Mouse (Mus musculus) lung, postnatal 0 days (tissue): Measurements from ENCODE around the gene Slc26a6.

Source experiments
- CTCF ChIP-seq: IDR thresholded peaks from 2 replicates; pipeline ENCODE4 v1.5.1; 2016; ENCODE audit warnings: antibody characterized with exemption, mild to moderate bottlenecking
- EP300 ChIP-seq: IDR thresholded peaks from 2 replicates; pipeline ENCODE4 v1.6.1; 2016; ENCODE audit warnings: antibody characterized with exemption, mild to moderate bottlenecking, control low read depth

DNA sequence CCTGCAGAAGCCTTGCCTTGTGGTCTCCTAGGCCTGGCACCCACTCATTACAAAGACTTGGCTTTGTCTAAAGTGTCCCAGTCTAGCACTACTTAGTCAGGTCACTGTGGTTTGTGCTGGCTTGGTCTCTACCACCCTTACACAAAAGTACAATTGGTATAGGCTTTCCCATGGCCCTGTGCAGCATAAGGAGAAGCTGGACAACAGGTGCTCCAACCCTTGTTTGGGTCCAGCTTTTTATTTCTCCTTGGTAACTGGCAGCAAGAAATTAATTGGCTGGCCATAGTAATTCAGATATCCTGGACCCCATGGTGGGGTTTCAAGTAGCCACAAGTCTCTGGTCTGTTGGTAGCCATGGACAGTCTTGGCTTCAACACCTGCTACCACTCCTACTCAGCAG is 46.7 kb upstream of the Slc26a6 start:
- TF ChIP-seq CTCF (no peak), EP300 (no peak)
